Mouse (Mus musculus) MEL (cell line): ENCODE measurements around the gene Tuba1b. TPM values are rescaled to one million over a fixed set of nuclear protein-coding genes. Genes with fewer than 3 reads are reported as not detected.

Source experiments
- DNase-seq: peaks from one replicate; pipeline ENCODE4 v3.0.0; 2011; ENCODE audit warnings: low read depth, low spot score
- H3K27ac ChIP-seq: 2 replicates; pipeline ENCODE4 v1.5.1; 2012; ENCODE audit warnings: low read depth, mild to moderate bottlenecking, control low read depth, low read length, moderate library complexity; ENCODE audit not compliant: control insufficient read depth
- H3K27me3 ChIP-seq, 2 experiments: fragments of 150-350 bp in 1 of 2; sonication (generic) in 1 of 2; 2 replicates each; pipeline ENCODE4 v1.6.1; 2012; ENCODE audit warnings: low read length in 2 of 2, mild to moderate bottlenecking in 2 of 2, improper control_type of control experiment in 1 of 2, moderate library complexity in 1 of 2; ENCODE audit not compliant: insufficient read depth in 2 of 2, control insufficient read depth in 1 of 2
- H3K36me3 ChIP-seq, 2 experiments: 2 replicates each; pipeline ENCODE4 v1.6.1; 2012 to 2014; ENCODE audit warnings: low read length in 2 of 2, improper control_type of control experiment in 1 of 2, inconsistent platforms in 1 of 2, mild to moderate bottlenecking in 1 of 2; ENCODE audit not compliant: insufficient read depth in 2 of 2, control insufficient read depth in 1 of 2
- H3K4me1 ChIP-seq, 2 experiments: fragments of 150-350 bp in 1 of 2; sonication (generic) in 1 of 2; 2 replicates each; pipeline ENCODE4 v1.6.1; 2012; ENCODE audit warnings: low read length in 2 of 2, improper control_type of control experiment in 1 of 2, mild to moderate bottlenecking in 1 of 2; ENCODE audit not compliant: insufficient read depth in 2 of 2, control insufficient read depth in 1 of 2
- H3K4me3 ChIP-seq, 2 experiments: fragments of 150-350 bp in 1 of 2; sonication (generic) in 1 of 2; 2 replicates each; pipeline ENCODE4 v1.5.1; 2012; ENCODE audit warnings: low read depth in 2 of 2, low read length in 2 of 2, mild to moderate bottlenecking in 2 of 2, moderate library complexity in 2 of 2, control low read depth in 1 of 2, improper control_type of control experiment in 1 of 2; ENCODE audit not compliant: control insufficient read depth in 1 of 2, insufficient read depth in 1 of 2
- H3K79me2 ChIP-seq: 2 replicates; pipeline ENCODE4 v1.6.1; 2012; ENCODE audit warnings: mild to moderate bottlenecking, low read length, moderate library complexity; ENCODE audit not compliant: control insufficient read depth, poor library complexity, insufficient read depth
- H3K9ac ChIP-seq: 2 replicates; pipeline ENCODE4 v1.6.1; 2012; ENCODE audit warnings: low read depth, mild to moderate bottlenecking, control low read depth, low read length, moderate library complexity; ENCODE audit not compliant: control insufficient read depth, poor library complexity, severe bottlenecking
- H3K9me3 ChIP-seq: fragments of 150-350 bp; sonication (generic); replicated peaks from 2 replicates; pipeline ENCODE4 v1.6.1; 2012; ENCODE audit warnings: mild to moderate bottlenecking, low read length, improper control_type of control experiment, moderate library complexity; ENCODE audit not compliant: insufficient read depth
- BHLHE40 ChIP-seq: IDR thresholded peaks from 2 replicates; pipeline ENCODE4 v1.6.1; 2012; ENCODE audit warnings: low read depth, mild to moderate bottlenecking, inconsistent platforms, low read length, improper control_type of control experiment, borderline replicate concordance
- CHD2 ChIP-seq: IDR thresholded peaks from 2 replicates; pipeline ENCODE4 v1.6.1; 2011; ENCODE audit warnings: low read length, improper control_type of control experiment
- CTCF ChIP-seq, 3 experiments: IDR thresholded peaks in 2 of 3; conservative IDR thresholded peaks in 1 of 3; 2 replicates each; pipeline ENCODE4 v1.5.1; 2011 to 2012; ENCODE audit warnings: low read length in 3 of 3, low read depth in 2 of 3, mild to moderate bottlenecking in 2 of 3, improper control_type of control experiment in 1 of 3, inconsistent platforms in 1 of 3, mixed read lengths in 1 of 3, moderate library complexity in 1 of 3; ENCODE audit not compliant: control insufficient read depth in 1 of 3, insufficient read depth in 1 of 3, poor library complexity in 1 of 3, severe bottlenecking in 1 of 3
- E2F4 ChIP-seq: IDR thresholded peaks from 2 replicates; pipeline ENCODE4 v1.6.1; 2011; ENCODE audit warnings: low read depth, low read length, improper control_type of control experiment, borderline replicate concordance
- ELF1 ChIP-seq: IDR thresholded peaks from 2 replicates; pipeline ENCODE4 v1.6.1; 2014; ENCODE audit warnings: low read depth, mild to moderate bottlenecking, inconsistent platforms, low read length, improper control_type of control experiment, moderate library complexity
- EP300 ChIP-seq, 2 experiments: IDR thresholded peaks; 2 replicates each; pipeline ENCODE4 v1.6.1; 2011; ENCODE audit warnings: improper control_type of control experiment in 2 of 2, low read length in 2 of 2, low read depth in 1 of 2, mild to moderate bottlenecking in 1 of 2
- ETS1 ChIP-seq: IDR thresholded peaks from 2 replicates; pipeline ENCODE4 v1.6.1; 2012; ENCODE audit warnings: low read depth, mild to moderate bottlenecking, inconsistent platforms, low read length, improper control_type of control experiment, moderate library complexity
- GABPA ChIP-seq: IDR thresholded peaks from 2 replicates; pipeline ENCODE4 v1.6.1; 2012; ENCODE audit warnings: low read depth, mild to moderate bottlenecking, inconsistent platforms, low read length, improper control_type of control experiment, moderate library complexity
- HCFC1 ChIP-seq: IDR thresholded peaks from 2 replicates; pipeline ENCODE4 v1.6.1; 2012; ENCODE audit warnings: low read depth, mild to moderate bottlenecking, inconsistent platforms, low read length, improper control_type of control experiment, moderate library complexity
- JUND ChIP-seq: IDR thresholded peaks from 2 replicates; pipeline ENCODE4 v1.6.1; 2011; ENCODE audit warnings: low read depth, mild to moderate bottlenecking, improper control_type of control experiment, low read length
- MAFK ChIP-seq: IDR thresholded peaks from 2 replicates; pipeline ENCODE4 v1.6.1; 2011; ENCODE audit warnings: low read depth, mild to moderate bottlenecking, low read length, improper control_type of control experiment, borderline replicate concordance
- MAX ChIP-seq: IDR thresholded peaks from 2 replicates; pipeline ENCODE4 v1.6.1; 2011; ENCODE audit warnings: low read length, improper control_type of control experiment
- MXI1 ChIP-seq: IDR thresholded peaks from 2 replicates; pipeline ENCODE4 v1.6.1; 2011; ENCODE audit warnings: mild to moderate bottlenecking, low read depth, low read length, improper control_type of control experiment
- MYC ChIP-seq: IDR thresholded peaks from 2 replicates; pipeline ENCODE4 v1.6.1; 2011; ENCODE audit warnings: low read depth, mild to moderate bottlenecking, low read length, improper control_type of control experiment, moderate library complexity
- NELFE ChIP-seq: IDR thresholded peaks from 2 replicates; pipeline ENCODE4 v1.6.1; 2011; ENCODE audit warnings: low read depth, low read length, improper control_type of control experiment
- NRF1 ChIP-seq: IDR thresholded peaks from 2 replicates; pipeline ENCODE4 v1.6.1; 2014; ENCODE audit warnings: low read depth, mild to moderate bottlenecking, inconsistent platforms, low read length, improper control_type of control experiment, moderate library complexity; ENCODE audit not compliant: poor library complexity, insufficient read depth, severe bottlenecking
- POLR2A ChIP-seq, 2 experiments: IDR thresholded peaks; 2 replicates each; pipeline ENCODE4 v1.6.1; 2011 to 2012; ENCODE audit warnings: low read length in 2 of 2, mild to moderate bottlenecking in 2 of 2, control low read depth in 1 of 2, improper control_type of control experiment in 1 of 2, low read depth in 1 of 2, moderate library complexity in 1 of 2; ENCODE audit not compliant: control insufficient read depth in 1 of 2, insufficient read depth in 1 of 2, poor library complexity in 1 of 2
- POLR2AphosphoS2 ChIP-seq: IDR thresholded peaks from 2 replicates; pipeline ENCODE4 v1.6.1; 2011; ENCODE audit warnings: low read length, improper control_type of control experiment
- POLR2AphosphoS5 ChIP-seq: IDR thresholded peaks from 2 replicates; pipeline ENCODE4 v1.6.1; 2012; ENCODE audit warnings: low read depth, borderline replicate concordance, mild to moderate bottlenecking, inconsistent platforms, low read length, moderate library complexity, mixed read lengths
- RCOR1 ChIP-seq: IDR thresholded peaks from 2 replicates; pipeline ENCODE4 v1.6.1; 2012; ENCODE audit warnings: low read depth, mild to moderate bottlenecking, inconsistent platforms, low read length, improper control_type of control experiment
- SMC3 ChIP-seq: IDR thresholded peaks from 2 replicates; pipeline ENCODE4 v1.6.1; 2011; ENCODE audit warnings: low read depth, low read length, improper control_type of control experiment
- TAL1 ChIP-seq: IDR thresholded peaks from 2 replicates; pipeline ENCODE4 v1.6.1; 2012; ENCODE audit warnings: mild to moderate bottlenecking, inconsistent platforms, low read length, moderate library complexity, mixed read lengths
- TBP ChIP-seq: IDR thresholded peaks from 2 replicates; pipeline ENCODE4 v1.8.0; 2011; ENCODE audit warnings: low read depth, low read length, improper control_type of control experiment
- TCF12 ChIP-seq: IDR thresholded peaks from 2 replicates; pipeline ENCODE4 v1.6.1; 2014; ENCODE audit warnings: low read depth, mild to moderate bottlenecking, inconsistent platforms, low read length, improper control_type of control experiment, moderate library complexity
- USF1 ChIP-seq: IDR thresholded peaks from 2 replicates; pipeline ENCODE4 v1.6.1; 2014; ENCODE audit warnings: low read depth, mild to moderate bottlenecking, inconsistent platforms, low read length, improper control_type of control experiment, moderate library complexity
- USF2 ChIP-seq, 2 experiments: IDR thresholded peaks; 2 replicates each; pipeline ENCODE4 v1.6.1; 2011 to 2012; ENCODE audit warnings: improper control_type of control experiment in 2 of 2, low read length in 2 of 2, borderline replicate concordance in 1 of 2, inconsistent platforms in 1 of 2, low read depth in 1 of 2, mild to moderate bottlenecking in 1 of 2; ENCODE audit not compliant: insufficient read depth in 1 of 2
- ZC3H11A ChIP-seq: IDR thresholded peaks from 2 replicates; pipeline ENCODE4 v1.6.1; 2012; ENCODE audit warnings: low read depth, mild to moderate bottlenecking, inconsistent platforms, low read length, improper control_type of control experiment
- ZKSCAN1 ChIP-seq: IDR thresholded peaks from 2 replicates; pipeline ENCODE4 v1.6.1; 2012; ENCODE audit warnings: low read depth, mild to moderate bottlenecking, inconsistent platforms, low read length, improper control_type of control experiment, moderate library complexity
- ZMIZ1 ChIP-seq: IDR thresholded peaks from 2 replicates; pipeline ENCODE4 v1.6.1; 2012; ENCODE audit warnings: low read depth, mild to moderate bottlenecking, inconsistent platforms, low read length, improper control_type of control experiment, moderate library complexity
- ZNF384 ChIP-seq: IDR thresholded peaks from 2 replicates; pipeline ENCODE4 v1.6.1; 2012; ENCODE audit warnings: low read depth, mild to moderate bottlenecking, inconsistent platforms, low read length, improper control_type of control experiment
- polyA plus RNA-seq, 2 experiments: library from polyadenylated mRNA; stranded (reverse) in 1 of 2; unstranded in 1 of 2; fragments of >175 nt in 1 of 2; fragments of >200 nt in 1 of 2; gene quantifications; 2 replicates each; pipeline versions ENCODE4 v1.2.1 to v1.2.4; 2012; ENCODE audit warnings: low replicate concordance in 2 of 2, low read depth in 1 of 2; ENCODE audit not compliant: insufficient read length in 2 of 2, insufficient read depth in 1 of 2, missing spikeins in 1 of 2
- total RNA-seq: library from RNA; depleted of rRNA; stranded (reverse); fragments of 300-350 nt; gene quantifications from 2 replicates; pipeline ENCODE4 v1.2.3, GENCODE M21; 2012

Gene Tuba1b
- total and polyA plus RNA-seq, 3 experiments, result 1,577 to 1,861 TPM; not detected in 1

GRCm38 (mm10) chr15:98930998-98931397 is 3.4 kb downstream of the Tuba1b start:
- Histone ChIP-seq H3K9ac (no peak overlapping the region), H3K27me3 (no peaks in the 10 kb centered on the region)

GRCm38 (mm10) chr15:98930017-98930734 is 4.2 kb downstream of the Tuba1b start:
- DNase-seq, result peak; percentile 75
- Histone ChIP-seq H3K36me3 (peaks cover 2 to 3% of the 10 kb centered on the region in 2 experiments; a peak in 2 of 4 replicates), H3K4me1 (no peaks in the 10 kb centered on the region), H3K27ac (no peak overlapping the region), H3K4me3 (no peak overlapping the region), H3K79me2 (peaks cover 17% of the 10 kb centered on the region), H3K27me3 (no peaks in the 10 kb centered on the region), H3K9ac (no peak overlapping the region), H3K9me3 (no peaks in the 10 kb centered on the region)
- TF ChIP-seq TBP (no peak), TAL1 (0 out of 2 replicates have a peak, but pooled peaks have one; percentile 6), ZMIZ1 (peak; percentile 74; the same call in 1 of the 2 replicates), POLR2AphosphoS2 (peak; percentile 97), USF1 (no peak), RCOR1 (peak; percentile 13; the same call in 1 of the 2 replicates), ZNF384 (no peak), SMC3 (peak; percentile 16), POLR2AphosphoS5 (0 out of 2 replicates have a peak, but pooled peaks have one; percentile 68), NRF1 (0 out of 2 replicates have a peak, but pooled peaks have one; percentile 6), MYC (0 out of 2 replicates have a peak, but pooled peaks have one; percentile 35), ZKSCAN1 (peak; percentile 52; the same call in 1 of the 2 replicates), MAX (peak; percentile 48), POLR2A (IDR thresholded peaks at IDR 0.05; ENCODE audit: control insufficient read depth in 1 of 2, insufficient read depth in 1 of 2, low read depth in 1 of 2, low read length in 2 of 2, poor library complexity in 1 of 2) (peak; percentile 38 to 89; a peak in 3 of 4 replicates), CHD2 (peak; percentile 40; the same call in 1 of the 2 replicates)

More at GRCm38 (mm10) chr15:98930998-98931397, 3.4 kb downstream of the Tuba1b start:
- Histone ChIP-seq H3K4me1 (peaks cover 2 to 3% of the 10 kb centered on the region in 2 experiments; a peak in 3 of 4 replicates), H3K9me3 (no peaks in the 10 kb centered on the region), H3K36me3 (peaks cover 2 to 5% of the 10 kb centered on the region in 2 experiments; a peak in 3 of 4 replicates), H3K4me3 (no peak overlapping the region), H3K79me2 (peaks cover 21% of the 10 kb centered on the region), H3K27ac (no peak overlapping the region)
- TF ChIP-seq NRF1 (no peak), TBP (no peak), ZMIZ1 (peak; percentile 76), TAL1 (no peak), SMC3 (peak; percentile 24; the same call in 1 of the 2 replicates), MXI1 (no peak), ZKSCAN1 (no peak), ZNF384 (no peak), CHD2 (no peak; the same call in 1 of the 2 replicates), RCOR1 (no peak), JUND (no peak), USF1 (no peak), MAX (no peak), HCFC1 (no peak), NELFE (no peak), BHLHE40 (no peak), POLR2AphosphoS2 (no peak; the same call in 1 of the 2 replicates), ZC3H11A (no peak), ELF1 (no peak), CTCF (IDR thresholded peaks at IDR 0.05 in 2 of 3, conservative IDR thresholded peaks at IDR 0.05 in 1 of 3; ENCODE audit: control insufficient read depth in 1 of 3, insufficient read depth in 1 of 3, low read depth in 2 of 3, low read length in 3 of 3, poor library complexity in 1 of 3, severe bottlenecking in 1 of 3) (no peak), GABPA (no peak), MAFK (no peak), TCF12 (no peak), E2F4 (no peak), USF2 (IDR thresholded peaks at IDR 0.05; ENCODE audit: borderline replicate concordance in 1 of 2, insufficient read depth in 1 of 2, low read depth in 1 of 2, low read length in 2 of 2) (no peak), EP300 (IDR thresholded peaks at IDR 0.05; ENCODE audit: low read depth in 1 of 2, low read length in 2 of 2) (no peak), POLR2A (IDR thresholded peaks at IDR 0.05; ENCODE audit: control insufficient read depth in 1 of 2, insufficient read depth in 1 of 2, low read depth in 1 of 2, low read length in 2 of 2, poor library complexity in 1 of 2) (peak in 1 of 2 experiments; percentile 19; a peak in 2 of 4 replicates), ETS1 (no peak), MYC (0 out of 2 replicates have a peak, but pooled peaks have one; percentile 39)
- no peak for DNase-seq
